Mouse (Mus musculus) embryo, embryonic 10.5 days (tissue): ENCODE measurements at regions not wholly inside any gene's neighbourhood (a gene's known extent, or its start where the extent isn't known, plus 50 kb on each side); places are given as distances from the start of the nearest gene placed in this dataset.
"Not testable (repeated sequence)": the region's sequence is repeated elsewhere in the genome, so short reads cannot be mapped to it uniquely, and the experiment has no call there.

Experiments used
- DNase-seq: peaks from one replicate; pipeline ENCODE4 v3.0.0-alpha.2; 2015; ENCODE audit warnings: low spot score

GRCm38 (mm10) chr3:50643068-50643467, 199.7 kb upstream of the Slc7a11 start:
- no peak for DNase-seq

- no peak for DNase-seq
Measured at GRCm38 (mm10) chr3:50639907-50640323, 196.5 kb upstream of the Slc7a11 start.

- no peak for DNase-seq
Measured at GRCm38 (mm10) chr3:50634457-50635075, 191.2 kb upstream of the Slc7a11 start.

GRCm38 (mm10) chr3:50631286-50631685, 187.9 kb upstream of the Slc7a11 start:
- DNase-seq = no peak

- DNase-seq = no peak
Measured at GRCm38 (mm10) chr3:50628092-50628696, 184.8 kb upstream of the Slc7a11 start.

GRCm38 (mm10) chr3:50621176-50621575, 177.8 kb upstream of the Slc7a11 start:
- not testable (repeated sequence) for DNase-seq

- no peak for DNase-seq
Measured at GRCm38 (mm10) chr3:50619061-50619460, 175.6 kb upstream of the Slc7a11 start.

GRCm38 (mm10) chr3:50615384-50616285, 172.2 kb upstream of the Slc7a11 start:
- no peak for DNase-seq

GRCm38 (mm10) chr3:50613011-50613410, 169.6 kb upstream of the Slc7a11 start:
- DNase-seq = no peak

GRCm38 (mm10) chr3:50609341-50610012, 166.1 kb upstream of the Slc7a11 start:
- peak; percentile 39 for DNase-seq

GRCm38 (mm10) chr3:50607736-50608135, 164.3 kb upstream of the Slc7a11 start:
- DNase-seq = peak; percentile 9

GRCm38 (mm10) chr3:50606986-50607385, 163.6 kb upstream of the Slc7a11 start:
- DNase-seq = no peak

- no peak for DNase-seq
Measured at GRCm38 (mm10) chr3:50605750-50606149, 162.3 kb upstream of the Slc7a11 start.

GRCm38 (mm10) chr3:50603182-50603581, 159.8 kb upstream of the Slc7a11 start:
- no peak for DNase-seq

GRCm38 (mm10) chr3:50595732-50596131, 152.3 kb upstream of the Slc7a11 start:
- no peak for DNase-seq

- DNase-seq = no peak
Measured at GRCm38 (mm10) chr3:50584323-50584722, 140.9 kb upstream of the Slc7a11 start.

- DNase-seq = no peak
Measured at GRCm38 (mm10) chr3:50583475-50583874, 140.1 kb upstream of the Slc7a11 start.

- DNase-seq = no peak
Measured at GRCm38 (mm10) chr3:50574388-50574787, 131.0 kb upstream of the Slc7a11 start.

- DNase-seq = no peak
Measured at GRCm38 (mm10) chr3:50570027-50570426, 126.6 kb upstream of the Slc7a11 start.

GRCm38 (mm10) chr3:50569565-50569964, 126.2 kb upstream of the Slc7a11 start:
- no peak for DNase-seq

- DNase-seq = no peak
Measured at GRCm38 (mm10) chr3:50554150-50554549, 110.7 kb upstream of the Slc7a11 start.

GRCm38 (mm10) chr3:50548568-50548967, 105.2 kb upstream of the Slc7a11 start:
- DNase-seq = no peak
